Mouse (Mus musculus): ENCODE data around the gene Nr0b2. TPM values are rescaled to one million over a fixed set of nuclear protein-coding genes. Genes with fewer than 3 reads are reported as not detected.
"Not testable (repeated sequence)": the region's sequence is repeated elsewhere in the genome, so short reads cannot be mapped to it uniquely, and the experiment has no call there.

Nr0b2 gene
- 0.19 and 1.5 TPM in 2 replicates for polyA plus RNA-seq (2012; rRNA removed)

DNA sequence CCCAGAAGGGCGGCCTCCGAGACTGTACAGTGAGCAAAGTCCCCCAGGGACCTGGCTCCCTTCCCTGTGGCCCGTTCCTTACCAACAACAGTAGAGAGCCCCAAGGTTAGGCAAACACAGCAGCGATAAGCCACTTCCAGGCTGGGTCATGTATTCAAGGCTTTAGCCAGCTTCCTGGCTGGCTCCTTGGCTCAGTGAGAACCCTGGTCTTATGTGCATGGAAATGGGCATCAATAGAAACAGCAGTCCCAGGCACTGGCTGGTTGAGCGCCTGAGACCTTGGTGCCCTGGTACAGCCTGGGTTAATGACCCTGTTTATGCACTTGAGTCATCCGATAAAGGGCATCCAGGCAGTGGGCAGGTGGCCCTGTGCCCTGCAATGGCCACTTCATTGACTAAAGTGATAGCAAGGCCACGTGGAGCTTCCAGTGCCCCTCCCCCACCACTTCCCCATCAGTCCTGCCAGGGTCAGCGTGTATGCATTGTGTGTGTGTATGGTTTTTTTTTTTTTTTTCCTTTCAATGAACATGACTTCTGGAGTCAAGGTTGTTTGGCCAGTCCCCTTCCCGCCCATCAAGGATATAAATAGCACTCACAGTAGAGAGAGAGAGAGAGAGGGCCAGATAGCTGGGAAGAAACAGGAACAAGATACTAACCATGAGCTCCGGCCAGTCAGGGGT is at the start of gene Nr0b2:
Gene Nr0b2 (plus strand): TSS at position 609 of the 680 bp plus-strand sequence.
- 34% methylated on average over 10 of the region's 10 CpGs for WGBS
- DNase-seq (ENCODE audit: low read depth, low spot score), result no peak

DNA sequence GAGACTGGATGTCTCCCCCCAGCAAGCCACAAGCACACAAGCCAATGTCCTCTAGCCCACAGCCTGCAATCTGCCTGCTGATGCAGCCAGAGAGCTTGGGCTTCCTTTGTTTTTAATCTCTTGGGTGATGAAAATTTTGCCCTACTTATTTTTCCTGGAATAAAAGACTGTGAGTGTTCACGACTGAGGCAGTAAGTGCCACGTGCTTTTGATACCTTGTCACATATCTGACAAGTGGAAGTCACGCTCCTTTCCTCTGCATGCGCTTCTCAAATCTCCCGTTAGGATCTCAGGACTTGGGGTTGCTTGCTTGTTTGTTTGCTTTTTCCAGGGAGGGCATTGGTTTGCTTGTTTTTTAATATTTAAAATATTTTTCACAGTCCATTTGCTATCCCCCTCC is 48.9 kb upstream of the Nr0b2 start:
- DNase-seq (ENCODE audit: low read depth, low spot score), result no peak
- 47% methylated on average over 5 of the region's 5 CpGs for WGBS

DNA sequence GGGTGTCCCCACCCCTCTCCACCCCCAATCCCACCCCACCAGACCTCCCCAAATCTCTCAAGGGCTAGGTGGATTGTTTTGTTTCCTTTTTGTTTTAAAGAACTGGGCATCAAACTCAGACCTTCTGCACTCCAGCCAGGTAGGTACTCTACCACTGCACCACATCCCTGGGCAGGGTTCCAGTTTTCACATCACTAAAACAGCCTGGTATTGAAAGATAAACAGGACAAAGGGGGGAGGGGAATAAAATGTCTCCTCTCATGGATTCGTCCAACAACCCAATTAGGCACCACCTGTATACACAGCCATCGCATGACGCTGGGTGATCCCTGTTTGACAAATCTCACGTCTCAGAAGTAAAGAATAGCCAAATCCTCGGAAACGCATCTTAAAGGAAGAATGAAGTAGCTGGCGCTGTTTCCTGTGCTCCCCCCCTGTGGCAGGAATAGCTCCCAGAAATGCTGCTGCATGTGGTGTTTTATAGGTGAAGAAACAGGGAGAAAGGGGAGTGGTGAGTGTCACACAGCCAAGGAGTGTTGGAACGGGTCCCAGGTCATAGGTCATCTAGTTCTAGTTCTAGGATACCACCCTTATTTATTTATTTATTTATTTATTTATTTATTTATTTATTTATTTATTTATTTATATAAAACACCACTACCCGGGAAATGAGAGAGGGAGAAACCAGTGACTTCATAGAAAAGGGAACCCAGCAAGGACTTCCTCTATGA is 48.3 kb upstream of the Nr0b2 start:
- WGBS, result 42% methylated on average over 9 of the region's 9 CpGs
- DNase-seq (ENCODE audit: low read depth, low spot score), result no peak

DNA sequence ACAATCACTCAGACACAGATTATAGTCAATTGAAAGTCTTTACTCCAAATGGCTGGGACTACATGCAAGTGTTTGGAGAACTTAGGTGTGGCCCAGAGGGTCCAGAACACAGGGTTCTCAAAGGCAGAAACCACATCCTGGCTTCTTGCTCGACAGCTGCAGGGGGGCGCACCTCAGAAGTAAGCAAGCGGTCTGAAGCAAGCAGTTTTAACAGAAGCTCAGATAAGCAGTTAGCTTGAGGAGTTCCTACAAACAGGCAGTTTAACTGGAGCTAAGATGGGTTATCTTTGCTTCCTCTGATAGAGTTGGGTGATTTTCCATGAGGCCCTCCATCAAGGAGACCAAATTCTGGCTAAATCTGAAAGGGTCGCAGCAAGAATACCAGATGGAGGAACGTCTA is 46.6 kb upstream of the Nr0b2 start:
- 62% methylated on average over 5 of the region's 5 CpGs for WGBS
- DNase-seq (ENCODE audit: low read depth, low spot score), result no peak

DNA sequence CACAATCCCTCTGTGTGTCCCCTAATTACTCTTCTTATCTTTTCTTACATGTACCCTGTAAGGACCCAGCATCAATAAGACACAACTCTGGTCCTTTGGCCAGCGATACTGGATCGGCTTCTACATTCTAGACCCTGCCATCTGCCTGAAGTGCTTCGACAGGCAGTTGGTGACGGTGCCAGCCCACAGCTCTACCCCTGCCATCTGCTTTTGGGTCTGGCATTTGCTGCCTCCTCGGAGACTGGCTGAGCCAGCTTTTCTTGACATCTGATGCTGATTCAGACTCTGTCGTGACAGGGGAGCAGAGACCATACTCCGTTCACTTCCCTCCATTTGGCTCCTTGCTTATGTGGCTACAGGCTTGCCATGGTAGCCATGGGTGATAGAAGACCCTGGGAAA is 44.2 kb upstream of the Nr0b2 start:
- WGBS, result 90% methylated on average over 7 of the region's 7 CpGs
- no peak for DNase-seq (ENCODE audit: low read depth, low spot score)

DNA sequence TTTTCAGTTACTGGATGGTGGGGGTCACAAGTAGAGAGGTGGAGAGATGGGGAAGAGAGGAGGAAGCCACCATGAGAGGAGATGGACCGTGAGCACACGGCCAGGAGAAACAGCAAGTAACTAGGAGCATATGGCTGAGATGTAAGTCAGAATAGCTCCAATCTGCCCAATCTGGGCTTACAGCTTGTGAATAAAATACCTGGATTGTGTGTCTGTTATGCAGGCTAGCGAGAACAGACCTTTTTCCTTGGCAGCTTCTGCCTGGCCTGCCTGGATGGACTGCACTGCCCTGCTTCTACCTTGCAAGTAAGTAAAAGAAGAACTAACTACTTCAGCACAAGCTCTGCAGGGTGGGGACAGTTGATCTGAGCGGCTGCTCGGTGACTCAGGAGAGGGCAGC is 42.1 kb upstream of the Nr0b2 start:
- no peak for DNase-seq (ENCODE audit: low read depth, low spot score)
- WGBS, result 70% methylated on average over 5 of the region's 5 CpGs

DNA sequence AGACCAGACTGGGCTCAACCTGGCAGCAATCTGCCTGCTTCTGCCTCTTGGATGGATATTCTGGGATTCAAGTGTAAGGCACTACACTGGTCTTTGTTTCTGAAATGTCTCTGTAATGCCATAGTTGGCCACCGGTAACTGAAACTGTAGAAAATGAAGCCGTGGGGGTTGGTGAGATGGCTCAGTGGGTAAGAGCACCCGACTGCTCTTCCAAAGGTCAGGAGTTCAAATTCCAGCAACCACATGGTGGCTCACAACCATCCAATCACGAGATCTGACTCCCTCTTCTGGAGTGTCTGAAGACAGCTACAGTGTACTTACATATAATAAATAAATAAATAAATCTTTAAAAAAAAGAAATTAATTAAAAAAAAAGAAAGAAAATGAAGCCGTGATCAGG is 40.7 kb upstream of the Nr0b2 start:
- WGBS, result 54% methylated on average over 5 of the region's 5 CpGs
- DNase-seq (ENCODE audit: low read depth, low spot score), result not testable (repeated sequence)

DNA sequence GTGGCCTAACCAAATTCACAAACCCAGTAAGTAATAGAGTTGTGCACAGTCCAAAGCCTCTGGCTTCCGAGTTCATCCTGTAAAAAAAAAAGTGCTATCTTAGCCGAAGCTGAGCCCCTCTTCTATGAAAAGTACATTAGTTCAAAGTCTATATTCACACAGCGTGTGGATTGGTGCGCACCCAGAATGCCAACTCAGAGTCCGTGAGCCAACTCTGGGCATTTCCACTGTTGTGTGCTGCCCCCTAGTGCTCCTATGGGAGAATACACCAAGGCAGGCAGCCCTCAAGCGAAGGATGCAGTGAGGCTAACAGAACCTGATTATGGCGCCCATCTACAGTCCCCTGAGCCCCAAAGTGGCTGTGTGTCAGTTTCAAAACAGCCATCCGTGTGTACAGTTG is 40.2 kb upstream of the Nr0b2 start:
- DNase-seq (ENCODE audit: low read depth, low spot score), result peak; percentile 60
- 8% methylated on average over 8 of the region's 8 CpGs for WGBS

DNA sequence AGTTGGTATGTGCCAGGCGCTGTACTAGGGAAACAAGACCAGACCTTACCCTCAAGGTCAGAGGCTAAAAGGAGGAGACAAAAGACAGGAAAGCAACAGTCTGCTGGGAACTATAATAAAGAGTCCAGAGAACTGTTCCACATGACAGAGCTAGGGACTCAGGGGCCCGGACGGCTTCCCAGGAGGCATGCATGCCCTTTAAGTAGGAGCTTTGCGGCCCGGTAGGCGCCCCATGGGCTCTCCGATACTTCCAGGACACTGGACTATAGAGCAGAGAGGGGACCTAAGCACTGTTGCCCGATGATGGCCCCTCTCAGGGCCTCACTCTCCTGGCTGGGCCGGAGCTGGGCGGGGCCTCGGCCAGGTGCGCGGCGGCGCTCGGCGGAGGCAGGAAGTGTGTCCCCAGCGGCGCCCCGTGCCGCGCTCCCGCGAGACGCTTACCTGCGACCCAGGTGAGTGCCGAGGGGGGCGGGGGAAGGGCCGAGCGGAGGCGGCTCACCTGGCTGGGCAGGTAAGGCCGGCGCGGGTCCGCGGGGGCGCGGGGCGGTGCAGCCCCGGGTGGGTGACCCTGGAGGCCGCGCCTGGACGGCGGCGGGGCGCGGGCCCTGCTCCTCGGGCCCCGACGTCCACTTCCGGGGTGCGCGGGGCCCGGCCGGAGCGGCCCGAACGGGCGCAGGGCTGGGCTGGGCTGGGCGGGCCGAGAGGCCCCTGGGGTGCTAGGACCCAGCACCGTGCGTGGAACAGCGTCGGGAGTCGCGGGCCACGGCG is 34.4 kb upstream of the Nr0b2 start, which contains the start of gene Kdf1:
Gene Kdf1 (plus strand): TSS at position 363 of the 768 bp plus-strand sequence.
- 3% methylated on average over 66 of the region's 69 CpGs for WGBS
- peak; percentile 44 for DNase-seq (ENCODE audit: low read depth, low spot score)

DNA sequence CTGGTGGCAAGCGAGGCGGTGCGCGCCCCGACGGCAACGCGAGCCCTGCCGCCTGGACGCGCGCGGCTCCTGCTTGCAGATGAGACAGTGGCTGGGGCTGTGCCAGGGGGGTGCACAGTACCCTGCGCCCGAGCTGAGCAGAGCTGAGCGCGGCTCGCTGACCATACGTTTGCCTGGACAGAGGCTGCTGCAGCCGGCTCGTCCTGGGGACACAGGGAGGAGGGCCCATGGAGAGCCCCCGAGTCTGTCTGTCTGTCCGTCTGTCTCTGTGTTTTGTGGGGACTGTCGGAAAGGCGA is 33.9 kb upstream of the Nr0b2 start:
- 4% methylated on average over 25 of the region's 25 CpGs for WGBS
- no peak for DNase-seq (ENCODE audit: low read depth, low spot score)

DNA sequence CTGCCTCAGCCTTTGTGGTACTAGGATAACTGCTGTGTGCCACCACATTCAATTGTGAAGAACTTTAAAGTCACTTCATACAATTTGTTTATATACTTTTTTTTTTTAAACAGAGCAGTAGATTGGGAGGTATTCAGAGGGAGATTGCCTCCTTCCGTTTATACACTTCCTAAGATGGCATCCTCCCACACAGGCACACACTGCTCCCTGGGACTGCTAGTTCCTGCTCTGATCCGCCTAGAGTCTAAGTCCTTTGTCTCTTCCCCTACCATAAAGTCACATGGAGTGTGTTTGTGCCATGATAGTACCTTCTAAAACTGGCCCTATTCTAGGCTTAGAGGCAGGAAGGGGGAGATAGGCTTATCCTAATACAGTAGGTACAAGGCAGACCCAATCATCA is 31.7 kb upstream of the Nr0b2 start:
- DNase-seq (ENCODE audit: low read depth, low spot score), result no peak
- WGBS, result 44% methylated on average over 2 of the region's 2 CpGs

DNA sequence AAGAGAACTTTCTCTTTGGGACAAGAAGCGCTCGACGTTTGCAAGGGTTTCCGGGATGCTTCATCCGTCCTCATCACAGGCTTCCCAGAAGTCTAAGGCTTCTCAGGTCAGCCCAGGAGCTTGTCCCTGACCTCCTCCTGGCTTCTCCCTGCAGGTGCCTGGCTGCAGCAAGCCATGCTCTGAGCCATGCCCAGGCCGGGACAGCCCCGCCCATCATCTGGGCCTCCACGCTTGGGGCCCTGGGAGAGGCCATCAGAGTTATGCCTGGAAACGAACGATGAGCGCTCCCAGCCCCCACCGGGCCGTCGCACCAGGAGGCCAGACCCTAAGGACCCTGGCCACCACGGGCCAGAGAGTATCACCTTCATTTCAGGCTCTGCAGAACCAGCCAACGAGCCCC is 25.4 kb upstream of the Nr0b2 start:
- WGBS, result 63% methylated on average over 16 of the region's 16 CpGs
- DNase-seq (ENCODE audit: low read depth, low spot score), result no peak

DNA sequence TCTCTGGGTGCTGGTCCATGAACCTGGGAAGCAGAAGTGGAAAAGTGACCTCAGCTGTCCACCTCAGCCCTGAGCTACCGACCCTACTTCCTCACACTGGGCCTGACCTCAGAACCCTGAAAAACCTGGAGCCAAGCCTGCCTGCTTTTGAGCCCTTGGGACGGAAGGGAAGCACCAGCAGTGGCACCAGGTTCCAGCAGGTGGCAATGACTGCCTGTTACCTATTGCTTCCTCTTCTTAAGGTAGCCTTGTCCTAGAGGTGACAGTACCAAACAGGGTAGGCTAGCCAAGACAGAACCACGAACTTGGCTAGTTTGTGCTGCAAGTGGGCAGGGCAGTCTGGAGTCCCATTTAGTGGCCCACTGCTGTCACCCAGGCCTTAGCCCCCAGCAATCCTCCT is 20.4 kb upstream of the Nr0b2 start:
- no peak for DNase-seq (ENCODE audit: low read depth, low spot score)
- WGBS, result 53% methylated on average over 3 of the region's 3 CpGs

DNA sequence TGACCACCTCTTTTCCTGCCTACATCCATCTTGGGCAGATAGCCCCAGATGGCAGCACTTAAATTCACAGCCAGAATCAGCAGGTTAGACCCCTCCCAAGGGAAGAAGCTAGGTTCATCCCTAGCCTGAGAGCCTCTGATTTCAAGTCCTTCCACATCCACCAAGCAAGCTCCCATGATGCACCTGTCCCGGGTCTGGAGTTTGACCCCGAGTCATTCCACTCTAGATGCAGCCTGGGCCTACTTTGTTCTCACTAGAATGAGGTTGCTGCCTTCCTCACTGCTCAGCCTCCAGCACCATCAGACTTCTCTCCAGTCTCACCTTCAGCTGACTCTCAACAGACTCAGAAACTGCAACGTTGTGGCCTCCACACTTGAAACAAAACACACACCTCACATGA is 17.1 kb upstream of the Nr0b2 start:
- WGBS, result 32% methylated on average over 3 of the region's 3 CpGs
- DNase-seq (ENCODE audit: low read depth, low spot score), result no peak

DNA sequence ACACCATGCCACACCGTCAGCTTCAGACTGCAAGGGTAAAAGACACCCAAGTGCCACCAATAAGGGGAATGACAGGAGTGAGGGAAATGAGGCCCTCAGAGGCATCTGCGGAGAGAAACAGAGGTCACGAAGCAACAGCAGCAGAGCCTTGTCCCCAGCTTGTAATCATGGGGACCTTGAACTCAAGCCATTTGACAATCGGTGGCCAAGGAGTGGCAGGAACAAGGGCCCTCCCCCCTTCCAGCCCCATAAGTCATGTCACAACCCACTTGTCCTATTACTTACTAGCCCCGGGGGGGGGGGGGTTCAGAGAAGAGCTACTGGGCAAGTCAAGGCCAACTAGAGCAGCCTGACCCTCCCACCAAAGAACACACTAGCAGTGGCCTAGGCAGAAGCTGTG is 16.5 kb upstream of the Nr0b2 start:
- no peak for DNase-seq (ENCODE audit: low read depth, low spot score)
- 69% methylated on average over 5 of the region's 5 CpGs for WGBS

DNA sequence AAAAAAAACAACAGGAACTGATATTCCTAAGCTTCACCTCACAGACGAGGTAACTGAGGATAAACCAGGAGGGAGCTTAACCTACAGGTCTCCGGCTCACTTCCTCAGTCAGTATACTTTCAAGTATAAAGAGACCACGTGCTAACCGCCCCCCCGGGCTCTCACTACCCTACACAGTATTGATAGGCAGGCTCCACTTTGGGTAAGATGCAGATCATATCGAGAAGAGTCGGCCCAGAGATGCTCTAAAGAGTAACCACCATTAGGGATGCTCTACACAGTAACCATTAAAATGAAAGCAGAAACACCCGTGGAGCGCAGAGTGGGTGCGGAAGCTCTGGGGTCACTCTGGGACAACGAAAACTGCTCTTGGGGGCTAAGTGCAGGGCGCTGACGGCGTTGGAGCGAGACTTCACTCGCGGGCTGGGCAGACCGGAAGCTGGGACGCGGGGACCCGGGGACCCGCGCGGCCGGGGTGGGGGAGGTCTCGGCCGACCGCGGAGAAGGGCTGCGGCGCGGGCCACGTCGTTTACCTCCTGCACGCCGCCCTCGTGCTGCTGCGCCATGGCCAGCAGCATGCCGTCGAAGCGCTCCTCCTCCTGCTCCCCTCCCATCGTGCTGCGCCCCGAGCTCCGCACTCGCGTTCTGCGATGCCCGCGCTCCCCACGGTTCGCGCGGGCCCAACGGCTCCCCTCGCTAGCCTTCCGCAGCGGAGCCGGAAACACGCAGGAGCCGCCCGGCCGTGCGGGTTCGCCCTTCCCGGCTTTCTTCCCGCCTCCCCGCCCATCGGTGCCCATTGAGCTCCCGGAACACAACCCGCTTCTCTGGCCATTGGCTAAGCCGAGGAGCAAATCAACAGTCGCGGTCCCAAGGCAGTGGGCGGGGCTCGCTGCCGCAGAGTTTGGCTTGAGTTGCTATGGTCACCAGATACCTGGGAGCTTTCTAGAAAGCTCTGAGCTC is 7.6 kb upstream of the Nr0b2 start, which contains the start of gene Nudc:
Gene Nudc (minus strand): TSS at position 725 of the 960 bp plus-strand sequence.
- WGBS, result under 1% methylated on average over 77 of the region's 77 CpGs
- peak; percentile 92 for DNase-seq (ENCODE audit: low read depth, low spot score)

DNA sequence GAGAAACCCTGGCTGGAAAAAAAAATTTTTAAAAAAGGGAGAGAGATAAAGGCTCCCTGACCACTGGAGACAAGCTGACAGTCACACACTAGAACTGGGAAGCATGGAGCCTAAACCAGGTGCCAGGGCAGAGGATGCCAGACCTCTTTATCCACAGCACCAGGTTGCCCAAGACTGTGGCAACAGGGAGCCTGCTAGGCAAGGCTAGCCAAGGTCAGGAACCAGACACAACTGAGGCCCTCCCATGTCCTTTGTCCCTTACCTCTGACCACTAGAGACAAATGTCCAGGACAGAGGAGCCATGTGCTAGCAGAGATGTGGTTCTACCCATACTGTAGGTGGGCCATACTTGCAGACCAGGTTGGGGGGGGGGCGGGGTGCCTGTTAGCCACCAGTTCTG is 1.1 kb upstream of the Nr0b2 start:
- WGBS, result 90% methylated on average over 1 of the region's 1 CpGs

DNA sequence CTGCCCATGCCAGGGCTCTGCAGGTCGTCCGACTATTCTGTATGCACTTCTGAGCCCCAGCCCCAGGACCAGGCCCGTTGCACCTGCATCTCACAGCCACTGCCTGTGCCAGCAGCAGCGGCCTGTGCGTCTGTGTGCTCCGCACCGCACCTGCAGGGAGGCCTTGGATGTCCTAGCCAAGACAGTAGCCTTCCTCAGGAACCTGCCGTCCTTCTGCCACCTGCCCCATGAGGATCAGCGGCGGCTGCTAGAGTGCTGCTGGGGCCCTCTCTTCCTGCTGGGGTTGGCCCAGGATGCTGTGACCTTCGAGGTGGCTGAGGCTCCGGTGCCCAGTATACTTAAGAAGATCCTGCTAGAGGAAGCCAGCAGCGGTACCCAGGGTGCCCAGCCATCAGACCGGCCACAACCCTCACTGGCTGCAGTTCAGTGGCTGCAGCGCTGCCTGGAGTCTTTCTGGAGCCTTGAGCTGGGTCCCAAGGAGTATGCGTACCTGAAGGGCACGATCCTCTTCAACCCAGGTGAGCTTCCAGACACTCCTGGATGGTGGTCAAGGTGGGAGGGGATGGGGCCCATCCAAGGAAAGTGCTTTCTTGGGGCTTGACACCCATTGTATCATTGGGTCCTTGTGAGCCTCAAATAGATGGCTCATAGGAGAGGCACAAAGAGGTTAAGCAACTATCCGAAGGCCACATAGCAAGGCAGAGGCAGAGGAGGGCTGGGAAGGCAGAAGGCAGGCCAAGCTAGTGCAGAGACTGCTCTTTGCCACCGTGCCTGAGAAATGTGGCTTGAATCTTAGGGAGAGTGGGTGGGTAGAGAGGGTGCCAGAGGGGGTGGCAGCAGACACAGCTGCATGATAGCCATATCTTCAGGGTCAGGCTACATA is 513 bp downstream of the Nr0b2 start:
- WGBS, result 61% methylated on average over 19 of the region's 19 CpGs

More for the DNA sequence above, 1.1 kb upstream of the Nr0b2 start:
- no peak for DNase-seq (ENCODE audit: low read depth, low spot score)

More for the DNA sequence above, 513 bp downstream of the Nr0b2 start:
- no peak for DNase-seq (ENCODE audit: low read depth, low spot score)
